Mouse (Mus musculus) left cerebral cortex, postnatal 25 days (tissue): ENCODE results near the gene Rnf187. TPM values are rescaled to one million over a fixed set of nuclear protein-coding genes. Genes with fewer than 3 reads are reported as not detected.

ENCODE experiments used
- DNase-seq, 2 experiments: peaks; one replicate each; pipeline ENCODE4 v3.0.0; 2022; ENCODE audit warnings: low spot score in 2 of 2, mixed read lengths in 1 of 2
- intact Hi-C: fragments of 180-260 bp; cut with DNase I; formaldehyde crosslinking; loops from one replicate; pipeline ENCODE4 v1.15.1; 2025
- microRNA-seq, 2 experiments: library from miRNA; unstranded; fragments of <30 nt; microRNA quantifications; one replicate each; pipeline ENCODE4 v1.2.0; 2022
- total RNA-seq, 2 experiments: library from RNA; stranded (reverse); gene quantifications; 2 replicates each; pipeline ENCODE4 v1.2.3; 2021

Rnf187 gene
- total RNA-seq, 2 experiments from 2014 or later, result 480 to 498 TPM

- DNase-seq, result no peak
- intact Hi-C loops, result loop anchor here (10.0 kb wide), 1 partner anchor 512 kb away; no protein-coding TSS in a partner anchor
Measured at GRCm38 (mm10) chr11:58916879-58917744, 21.6 kb downstream of the Rnf187 start.

- intact Hi-C loops, result loop anchor here (5.0 to 10.0 kb wide), 2 partner anchors 383 to 510 kb away; no protein-coding TSS in a partner anchor
- no peak for DNase-seq
Measured at GRCm38 (mm10) chr11:58914461-58915028, 24.2 kb downstream of the Rnf187 start.

GRCm38 (mm10) chr11:58913776-58914175 is 24.9 kb downstream of the Rnf187 start:
- intact Hi-C loops, result loop anchor here (5.0 to 10.0 kb wide), 2 partner anchors 384 to 509 kb away; no protein-coding TSS in a partner anchor

GRCm38 (mm10) chr11:58904838-58905237 is 33.9 kb downstream of the Rnf187 start:
- DNase-seq, result peak in 1 of 2 experiments; percentile 9
- intact Hi-C loops, result no loop called here

More at GRCm38 (mm10) chr11:58913776-58914175, 24.9 kb downstream of the Rnf187 start:
- no peak for DNase-seq

GRCm38 (mm10) chr11:58904410-58904718 is 34.4 kb downstream of the Rnf187 start:
- intact Hi-C loops, result no loop called here
- DNase-seq, result no peak

GRCm38 (mm10) chr11:58903511-58904409 is 35.0 kb downstream of the Rnf187 start, which contains the start of gene Zfp39:
Gene Zfp39 (minus strand): TSS chr11:58904225.
- DNase-seq, result peak; percentile 94 to 97
- intact Hi-C loops, result no loop called here

GRCm38 (mm10) chr11:58901080-58901479 is 37.6 kb downstream of the Rnf187 start:
- DNase-seq, result no peak
- intact Hi-C loops, result no loop called here

- intact Hi-C loops, result no loop called here
- no peak for DNase-seq
Measured at GRCm38 (mm10) chr11:58897485-58897884, 41.2 kb downstream of the Rnf187 start.

- intact Hi-C loops, result no loop called here
- no peak for DNase-seq
Measured at GRCm38 (mm10) chr11:58894456-58894855, 44.3 kb downstream of the Rnf187 start.

- no peak for DNase-seq
- intact Hi-C loops, result no loop called here
Measured at GRCm38 (mm10) chr11:58890511-58890910, 48.2 kb downstream of the Rnf187 start.

- intact Hi-C loops, result no loop called here
- DNase-seq, result no peak
Measured at GRCm38 (mm10) chr11:58883756-58884155, 55.0 kb downstream of the Rnf187 start.

Small RNA genes within 50 kb of the gene (microRNA-seq; reads per million reads assigned to microRNA genes)
- 0.25 to 1.0 reads per million in 2 experiments for gene Gm44313

Other genes with a start within 250 kb of the Rnf187 start
- gene Olfr319, start 239.8 kb downstream of the Rnf187 start, total RNA-seq, result not detected
- not detected for gene Olfr318, start 214.9 kb downstream of the Rnf187 start, total RNA-seq
- not detected for gene Olfr317, start 199.7 kb downstream of the Rnf187 start, total RNA-seq
- gene Olfr316, start 186.2 kb downstream of the Rnf187 start, total RNA-seq, result 1 to 10 TPM in 1 of 2 experiments, under 1 TPM in 1; 0.44 to 1.1 TPM
- not detected for gene Olfr315, start 165.7 kb downstream of the Rnf187 start, total RNA-seq
- not detected for gene Olfr314, start 156.0 kb downstream of the Rnf187 start, total RNA-seq
- 1 to 10 TPM; 1.2 to 3.0 TPM for gene Fam183b, start 137.0 kb downstream of the Rnf187 start, total RNA-seq
- gene Olfr313, start 123.9 kb downstream of the Rnf187 start, total RNA-seq, result not detected
- not detected for gene Olfr312, start 109.7 kb downstream of the Rnf187 start, total RNA-seq
- gene Olfr311, start 99.7 kb downstream of the Rnf187 start, total RNA-seq, result under 1 TPM in 1 of 2 experiments, not detected in 1; 0.21 TPM
- gene Gm12258, start 91.8 kb downstream of the Rnf187 start, total RNA-seq, result 10 to 100 TPM; 18.4 to 21.5 TPM
- gene 2810021J22Rik, start 71.7 kb downstream of the Rnf187 start, total RNA-seq, result 10 to 100 TPM in 1 of 2 experiments, 1 to 10 TPM in 1; 9.3 to 10.2 TPM
- gene Zfp39, start 34.7 kb downstream of the Rnf187 start, total RNA-seq, result 1 to 10 TPM; 8.2 to 9.4 TPM
- not detected for gene Btnl10, start 21.0 kb downstream of the Rnf187 start, total RNA-seq
- gene Hist3h2ba, start 10.0 kb upstream of the Rnf187 start, total RNA-seq, result 100 to 1,000 TPM in 1 of 2 experiments, 10 to 100 TPM in 1; 90.4 to 111 TPM
- 10 to 100 TPM; 62.2 to 64.8 TPM for gene Hist3h2a, start 15.8 kb upstream of the Rnf187 start, total RNA-seq
- gene Trim17, start 15.8 kb upstream of the Rnf187 start, total RNA-seq, result 1 to 10 TPM; 5.4 TPM
- gene Trim11, start 39.2 kb upstream of the Rnf187 start, total RNA-seq, result 10 to 100 TPM; 21.5 to 23.7 TPM
- 1 to 10 TPM; 1.2 to 1.5 TPM for gene Obscn, start 197.5 kb upstream of the Rnf187 start, total RNA-seq
- 1 to 10 TPM; 7.1 to 8.8 TPM for gene Iba57, start 224.8 kb upstream of the Rnf187 start, total RNA-seq
- 10 to 100 TPM in 1 of 2 experiments, 1 to 10 TPM in 1; 9.8 to 12.2 TPM for gene Gjc2, start 244.3 kb upstream of the Rnf187 start, total RNA-seq